Mouse (Mus musculus) embryonic facial prominence, embryonic 14.5 days (tissue): ENCODE results near the gene Tead1. TPM values are rescaled to one million over a fixed set of nuclear protein-coding genes. Genes with fewer than 3 reads are reported as not detected.

Experiments used
- ATAC-seq: fragments of 200-750 bp; cut with Nextera tagmentation; 2 replicates; pipeline ENCODE4 v1.8.0; 2017; ENCODE audit warnings: low read depth, moderate number of reproducible peaks, moderate TSS enrichment
- DNase-seq: peaks from one replicate; pipeline ENCODE4 v3.0.0-alpha.2; 2015; ENCODE audit warnings: low spot score
- H3K27ac ChIP-seq: fragments of 300-500 bp; sonication (generic); replicated peaks from 2 replicates; pipeline ENCODE4 v1.5.1; 2014; ENCODE audit warnings: low read depth, mild to moderate bottlenecking, low read length, moderate library complexity
- H3K27me3 ChIP-seq: fragments of 300-500 bp; sonication (generic); replicated peaks from 2 replicates; pipeline ENCODE4 v1.6.1; 2014; ENCODE audit warnings: low read length; ENCODE audit not compliant: control insufficient read depth, insufficient read depth
- H3K36me3 ChIP-seq: fragments of 300-500 bp; sonication (generic); 2 replicates; pipeline ENCODE4 v1.6.1; 2014; ENCODE audit warnings: low read length, mixed read lengths; ENCODE audit not compliant: control insufficient read depth, insufficient read depth
- H3K4me1 ChIP-seq: fragments of 300-500 bp; sonication (generic); 2 replicates; pipeline ENCODE4 v1.6.1; 2014; ENCODE audit warnings: antibody characterized with exemption, low read length; ENCODE audit not compliant: control insufficient read depth, insufficient read depth
- H3K4me2 ChIP-seq: fragments of 300-500 bp; sonication (generic); 2 replicates; pipeline ENCODE4 v1.6.1; 2014; ENCODE audit warnings: low read depth, mild to moderate bottlenecking, low read length, moderate library complexity, mixed read lengths
- H3K4me3 ChIP-seq: fragments of 300-500 bp; sonication (generic); 2 replicates; pipeline ENCODE4 v1.5.1; 2014; ENCODE audit warnings: low read depth, mild to moderate bottlenecking, low read length
- H3K9ac ChIP-seq: fragments of 300-500 bp; sonication (generic); 2 replicates; pipeline ENCODE4 v1.6.1; 2014; ENCODE audit warnings: low read depth, mild to moderate bottlenecking, low read length, moderate library complexity, mixed read lengths
- H3K9me3 ChIP-seq: fragments of 300-500 bp; sonication (generic); 2 replicates; pipeline ENCODE4 v1.6.1; 2016; ENCODE audit warnings: low read length; ENCODE audit not compliant: control insufficient read depth
- whole genome bisulfite sequencing: fragments of 180-500 bp; shearing (Covaris S2); extraction: QIAGEN DNeasy Blood & Tissue Kit; methylation state at CpG from one replicate; pipeline ENCODE4 v1.1.7; 2014; 5-methylcytosine and 5-hydroxymethylcytosine counted together
- microRNA-seq: library from miRNA; unstranded; fragments of <30 nt; microRNA quantifications from one replicate; pipeline ENCODE4, GENCODE M21; 2016; ENCODE audit warnings: borderline number of aligned reads
- polyA plus RNA-seq: library from polyadenylated mRNA; unstranded; fragments of >200 nt; fragmentation: Nextera tagmentation; extraction: Ambion mirVana; gene quantifications from 2 replicates; pipeline ENCODE4 v1.2.1, GENCODE M21; 2014

Tead1 gene
- polyA plus RNA-seq, 1 experiment from 2014 or later, result 18.2 TPM

GRCm38 (mm10) chr7:112955103-112955827 lies 276.1 kb downstream of the Tead1 start:
- DNase-seq (peak; percentile 51), ATAC-seq (peak; percentile 27)
- H3K4me2 ChIP-seq, result peak overlapping the region; percentile 92
- no peak overlapping the region for H3K27ac ChIP-seq
- peak overlapping the region; percentile 60 for H3K9ac ChIP-seq
- WGBS, result 5% methylated on average over 38 of the region's 40 CpGs
- H3K4me1 ChIP-seq, result peaks cover 2% of the 10 kb centered on the region; the same call in 1 of the 2 replicates
- peak overlapping the region; percentile 54 for H3K4me3 ChIP-seq
- H3K36me3 ChIP-seq, result no peaks in the 10 kb centered on the region
- no peaks in the 10 kb centered on the region for H3K9me3 ChIP-seq
- H3K27me3 ChIP-seq, result peaks cover 27% of the 10 kb centered on the region

- no peak overlapping the region for H3K9ac ChIP-seq
- H3K4me2 ChIP-seq, result peak overlapping the region; percentile 92
- no peak overlapping the region for H3K27ac ChIP-seq
- H3K27me3 ChIP-seq, result peaks cover 27% of the 10 kb centered on the region
- peak; percentile 68 for DNase-seq
- no peaks in the 10 kb centered on the region for H3K9me3 ChIP-seq
- no peak for ATAC-seq
- WGBS, result 32% methylated on average over 3 of the region's 3 CpGs
- H3K4me1 ChIP-seq, result peaks cover 2% of the 10 kb centered on the region; the same call in 1 of the 2 replicates
- no peaks in the 10 kb centered on the region for H3K36me3 ChIP-seq
- H3K4me3 ChIP-seq, result peak overlapping the region; percentile 54
Measured at GRCm38 (mm10) chr7:112955955-112956354, 276.8 kb downstream of the Tead1 start.

Small RNA genes lying within 50 kb of the gene (microRNA-seq; reads per million reads assigned to microRNA genes)
- not detected for gene Gm44462
